Mouse (Mus musculus): Measurements from ENCODE around the gene Clstn2. TPM values are rescaled to one million over a fixed set of nuclear protein-coding genes. Genes with fewer than 3 reads are reported as not detected.

Gene Clstn2
- not detected for total RNA-seq (2023)

GRCm38 (mm10) chr9:98032573-98033272 lies at the start of gene Clstn2:
Clstn2 (minus strand) TSS chr9:98033181.

Data from neutrophil, adult 59 days (primary cell).